Mouse (Mus musculus) brain, adult 2 months (tissue): Measurements from ENCODE around the gene S1pr3.
A peak's percentile ranks its signal among the peaks of the same experiment; 100 is the strongest.

Experiments used
- DNase-seq: peaks from one replicate; pipeline ENCODE4 v3.0.0; 2011; ENCODE audit warnings: low read depth, low spot score

The S1pr3 gene

DNA sequence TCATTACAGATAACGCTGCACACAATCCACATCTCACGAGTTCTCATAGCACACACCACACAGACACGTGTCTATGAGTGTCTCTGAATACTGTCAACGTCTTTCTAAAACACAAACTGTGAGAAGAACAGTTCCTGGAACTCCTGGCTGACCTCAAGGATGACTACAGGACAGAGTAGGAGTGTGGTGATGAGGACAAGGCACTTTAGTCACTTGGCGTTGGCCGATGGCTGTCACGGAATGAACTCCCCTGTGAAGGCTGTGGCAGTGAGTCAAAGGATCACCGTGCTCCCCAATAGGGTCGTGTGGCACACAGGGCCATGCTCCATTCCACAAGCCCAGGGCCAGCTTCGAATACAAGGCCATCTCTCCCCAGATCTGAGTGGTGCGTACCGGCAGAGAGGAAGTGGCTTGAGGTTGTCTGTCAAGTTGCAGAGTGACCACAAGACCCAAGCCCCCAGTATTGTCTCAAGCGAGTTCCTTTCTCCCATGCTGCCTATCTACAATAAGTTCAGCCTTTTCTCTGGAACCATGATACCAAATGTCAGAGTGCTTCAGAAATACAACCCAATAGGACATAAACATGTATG lies 2.6 kb upstream of the S1pr3 start:
- no peak for DNase-seq

- no peak for DNase-seq
Observed at GRCm38 (mm10) chr13:51407541-51408217, 760 bp upstream of the S1pr3 start.

GRCm38 (mm10) chr13:51409936-51410481 lies 1.6 kb downstream of the S1pr3 start:
- DNase-seq = no peak

GRCm38 (mm10) chr13:51411243-51411642 lies 2.8 kb downstream of the S1pr3 start:
- DNase-seq = no peak

DNA sequence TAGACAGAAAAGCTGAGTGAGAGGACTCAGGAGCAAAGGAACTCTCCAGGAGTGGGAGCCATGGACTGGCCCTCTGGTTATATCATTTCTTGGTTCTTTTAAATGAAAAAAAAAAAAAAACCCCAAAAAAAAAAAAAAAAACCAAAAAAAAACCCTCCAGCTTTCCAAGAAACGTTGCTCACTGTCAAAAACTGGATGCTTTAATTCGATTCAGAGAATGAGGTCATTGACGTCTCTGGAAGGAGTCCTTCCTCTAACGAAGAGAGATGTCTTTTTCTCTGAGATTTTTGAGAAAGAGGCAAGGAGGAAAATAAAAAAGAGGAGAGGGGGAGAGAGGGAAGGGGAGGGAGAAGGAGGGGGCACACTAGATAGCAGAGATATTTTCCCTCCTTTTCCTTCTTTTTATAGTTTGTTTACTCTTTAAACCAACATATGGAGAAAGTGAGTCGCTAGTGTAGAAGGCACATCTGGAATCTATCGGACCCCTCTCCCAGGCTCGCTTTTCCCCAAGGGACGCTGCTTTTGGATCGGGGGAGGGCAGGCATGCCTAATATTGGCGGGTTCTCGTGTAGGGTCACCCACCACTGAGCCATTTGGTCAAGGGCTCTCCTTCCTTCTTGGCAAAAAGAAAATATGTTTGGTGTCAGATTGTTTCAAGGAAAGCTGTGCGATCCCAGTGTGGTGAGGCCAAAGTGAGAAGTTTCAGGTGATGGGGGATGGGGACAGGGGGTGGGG lies 3.4 kb downstream of the S1pr3 start:
- DNase-seq = no peak

- no peak for DNase-seq
Observed at GRCm38 (mm10) chr13:51413461-51413860, 5.0 kb downstream of the S1pr3 start.

DNA sequence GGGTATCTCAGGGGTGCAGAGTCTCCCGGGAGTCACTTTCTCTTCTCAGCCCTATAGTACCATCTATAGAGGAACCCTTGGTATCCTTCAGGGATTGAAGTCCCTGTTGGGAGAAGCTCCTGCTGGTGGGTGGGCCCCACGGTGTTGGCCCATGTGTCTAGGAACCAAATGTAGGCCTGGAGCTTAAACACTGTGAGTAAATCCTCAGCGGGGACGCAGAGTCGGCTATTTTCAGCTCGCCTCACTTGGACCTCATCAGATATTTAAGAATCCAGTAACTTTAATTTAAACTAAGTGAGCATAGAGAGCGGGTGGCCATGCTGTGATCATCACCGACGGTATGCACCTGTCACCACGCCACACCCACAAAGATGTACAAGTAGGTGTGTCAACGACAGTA lies 8.3 kb downstream of the S1pr3 start:
- peak; percentile 54 for DNase-seq

DNA sequence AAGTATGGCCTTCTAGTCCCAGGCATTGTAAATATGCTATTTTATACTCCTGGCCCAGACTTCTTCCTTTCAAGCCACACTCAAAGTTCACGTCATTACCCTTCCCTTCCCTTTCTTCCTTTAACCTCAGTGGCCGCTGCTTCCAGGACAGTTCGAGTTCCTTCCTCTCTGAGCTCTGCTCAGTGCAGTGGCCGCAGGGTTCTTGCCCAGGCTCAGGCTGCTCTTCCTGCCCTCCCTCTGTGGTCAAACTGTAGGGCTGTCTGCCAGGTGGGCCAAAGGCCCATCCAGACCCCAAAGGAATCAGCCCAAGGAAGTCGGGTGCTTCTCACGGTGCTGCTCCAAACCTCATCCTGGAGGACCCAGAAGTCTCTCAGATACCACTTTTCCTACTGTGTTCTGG lies 9.4 kb downstream of the S1pr3 start:
- DNase-seq = no peak

GRCm38 (mm10) chr13:51418268-51418941 lies 10.0 kb downstream of the S1pr3 start:
- peak; percentile 92 for DNase-seq

- no peak for DNase-seq
Observed at GRCm38 (mm10) chr13:51418942-51419451, 10.6 kb downstream of the S1pr3 start.

DNA sequence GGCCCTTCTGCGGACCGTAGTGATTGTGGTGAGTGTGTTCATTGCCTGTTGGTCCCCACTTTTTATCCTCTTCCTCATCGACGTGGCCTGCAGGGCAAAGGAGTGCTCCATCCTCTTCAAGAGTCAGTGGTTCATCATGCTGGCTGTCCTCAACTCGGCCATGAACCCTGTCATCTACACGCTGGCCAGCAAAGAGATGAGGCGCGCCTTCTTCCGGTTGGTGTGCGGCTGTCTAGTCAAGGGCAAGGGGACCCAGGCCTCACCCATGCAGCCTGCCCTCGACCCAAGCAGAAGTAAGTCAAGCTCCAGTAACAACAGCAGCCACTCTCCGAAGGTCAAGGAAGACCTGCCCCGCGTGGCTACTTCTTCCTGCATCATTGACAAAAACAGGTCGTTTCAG lies 11.1 kb downstream of the S1pr3 start:
- no peak for DNase-seq

- DNase-seq = peak; percentile 76
Observed at GRCm38 (mm10) chr13:51420861-51421260, 12.4 kb downstream of the S1pr3 start.

DNA sequence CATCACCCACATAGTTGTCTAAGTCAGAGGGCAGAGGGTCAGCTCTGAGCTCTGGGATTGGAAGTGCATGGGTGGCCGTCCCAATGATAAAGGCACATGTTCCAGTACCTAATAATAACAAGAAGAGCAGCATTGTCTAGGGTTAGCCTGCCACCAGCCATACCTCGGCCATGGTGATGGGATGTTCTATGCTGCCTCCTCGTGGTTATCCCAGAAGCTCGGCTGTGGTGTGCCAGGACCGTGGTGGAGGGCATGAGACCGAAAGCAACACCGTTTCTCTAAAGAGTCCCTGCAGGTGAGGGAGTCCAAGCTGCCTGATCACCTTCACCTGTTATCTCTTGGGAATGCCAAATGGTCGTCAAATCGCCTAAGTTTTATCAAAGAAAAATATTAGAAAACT lies 15.2 kb downstream of the S1pr3 start:
- no peak for DNase-seq

- DNase-seq = peak; percentile 65
Observed at GRCm38 (mm10) chr13:51424647-51425046, 16.2 kb downstream of the S1pr3 start.

DNA sequence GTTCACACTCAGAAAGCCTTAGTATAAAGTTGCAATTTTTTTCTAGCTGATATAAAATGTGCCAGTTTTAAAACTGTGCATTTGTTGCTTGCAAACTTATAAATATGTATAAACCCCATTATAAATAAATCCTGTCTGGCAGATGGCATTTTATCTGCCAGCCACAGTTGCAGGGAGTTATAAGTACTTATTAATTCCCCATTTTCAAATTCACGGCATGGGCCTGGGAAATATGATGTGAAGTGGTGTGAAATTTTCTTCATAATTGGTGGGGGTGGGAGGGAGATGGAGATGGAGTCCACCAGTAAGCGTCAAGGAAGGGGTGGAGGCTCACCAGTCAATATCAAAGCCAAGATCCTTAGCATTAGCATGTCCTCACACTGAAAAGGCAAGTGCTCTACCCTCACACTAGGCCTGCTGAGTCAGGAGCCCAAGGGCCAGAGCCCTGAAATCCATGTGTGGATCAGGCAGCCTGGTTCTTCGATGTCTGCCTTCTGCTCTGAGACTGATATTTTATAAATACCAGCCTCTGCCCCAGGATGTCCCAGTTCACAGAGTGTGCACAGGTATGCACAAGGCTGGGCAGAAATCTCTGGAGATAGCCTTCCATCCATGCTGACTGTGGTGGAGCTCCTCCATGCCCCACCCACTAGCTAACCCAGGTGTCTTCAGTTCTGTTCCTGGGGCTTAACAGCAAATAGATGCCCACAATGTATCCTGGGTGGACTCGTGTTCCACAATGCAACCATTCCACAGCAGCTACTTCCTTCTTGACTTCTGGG lies 17.4 kb downstream of the S1pr3 start:
- no peak for DNase-seq

GRCm38 (mm10) chr13:51433371-51433770 lies 24.9 kb downstream of the S1pr3 start:
- DNase-seq = no peak

DNA sequence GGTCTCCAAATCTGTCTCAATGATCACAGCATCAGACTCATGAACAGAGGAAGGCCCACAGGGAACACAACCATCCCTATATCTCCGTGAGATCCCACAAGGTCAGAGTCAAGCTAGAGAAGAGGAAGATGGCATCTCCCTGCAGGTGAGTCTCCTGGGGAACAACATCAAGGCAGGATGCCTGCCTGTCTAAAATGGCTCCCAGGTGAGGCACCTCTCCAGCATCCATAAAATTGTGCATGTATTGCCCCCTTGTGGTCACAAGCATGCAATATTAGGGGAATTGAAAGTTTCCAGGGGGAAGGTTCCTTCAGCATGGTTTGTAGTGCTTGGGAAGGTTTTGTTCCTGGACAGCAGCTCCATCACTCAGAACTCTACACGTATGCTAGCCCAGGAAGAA lies 26.0 kb downstream of the S1pr3 start:
- peak; percentile 43 for DNase-seq

- no peak for DNase-seq
Observed at GRCm38 (mm10) chr13:51435146-51435545, 26.7 kb downstream of the S1pr3 start.

GRCm38 (mm10) chr13:51437105-51438085 lies 29.0 kb downstream of the S1pr3 start:
- DNase-seq = peak; percentile 6

DNA sequence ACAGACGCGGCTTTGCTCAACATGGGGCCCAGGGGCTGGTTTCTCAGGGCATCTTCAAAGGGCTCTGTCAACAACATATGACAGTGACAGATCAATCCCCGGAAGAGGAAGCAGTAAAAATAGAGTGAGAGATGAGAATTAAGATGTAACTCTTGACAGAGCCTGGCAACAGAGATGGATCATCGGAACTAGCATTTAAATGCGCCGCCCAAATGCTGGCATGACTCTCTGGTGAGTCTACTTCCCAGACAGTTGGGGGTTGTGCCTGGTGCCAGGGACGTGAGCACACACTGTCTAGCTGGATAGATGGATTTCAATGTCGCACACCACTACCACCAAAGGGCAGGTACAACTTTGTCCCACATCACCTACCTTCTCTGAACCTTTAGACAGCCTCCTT lies 34.5 kb downstream of the S1pr3 start:
- peak; percentile 42 for DNase-seq
